Mouse (Mus musculus) forebrain, embryonic 14.5 days (tissue): ENCODE results near the gene Pafah2. TPM values are rescaled to one million over a fixed set of nuclear protein-coding genes. Genes with fewer than 3 reads are reported as not detected.

ENCODE experiments used
- microRNA-seq: library from miRNA; unstranded; fragments of <30 nt; microRNA quantifications from one replicate; pipeline ENCODE4, GENCODE M21; 2016
- polyA plus RNA-seq: library from polyadenylated mRNA; unstranded; fragments of >200 nt; fragmentation: Nextera tagmentation; extraction: Ambion mirVana; gene quantifications from 2 replicates; pipeline ENCODE4 v1.2.1, GENCODE M21; 2014

Pafah2 gene
- polyA plus RNA-seq, 1 experiment from 2014 or later: 7.6 TPM

Small RNA genes lying within 50 kb of the gene (microRNA-seq; reads per million reads assigned to microRNA genes)
- gene Gm23634: 0.79 reads per million

Other genes with a start within 250 kb of the Pafah2 start
- gene Cep85, start 209.2 kb upstream of the Pafah2 start, polyA plus RNA-seq: 20.1 and 21.3 TPM in 2 replicates
- not detected in 2 replicates for gene Gm7534, start 193.3 kb upstream of the Pafah2 start, polyA plus RNA-seq
- not detected in 2 replicates for gene Catsper4, start 168.9 kb upstream of the Pafah2 start, polyA plus RNA-seq
- 0.36 TPM in 1 of 2 replicates, not detected in the other for gene Cnksr1, start 157.9 kb upstream of the Pafah2 start, polyA plus RNA-seq
- gene E130218I03Rik, start 152.7 kb upstream of the Pafah2 start, polyA plus RNA-seq: 0.17 TPM in 1 of 2 replicates, not detected in the other
- 14.4 and 15.8 TPM in 2 replicates for gene Zfp593, start 150.7 kb upstream of the Pafah2 start, polyA plus RNA-seq
- not detected in 2 replicates for gene Gm30191, start 149.4 kb upstream of the Pafah2 start, polyA plus RNA-seq
- 10.1 and 11.6 TPM in 2 replicates for gene Grrp1, start 142.2 kb upstream of the Pafah2 start, polyA plus RNA-seq
- gene Pdik1l, start 108.4 kb upstream of the Pafah2 start, polyA plus RNA-seq: 32.2 and 40.5 TPM in 2 replicates
- gene Trim63, start 81.2 kb upstream of the Pafah2 start, polyA plus RNA-seq: not detected in 2 replicates
- gene Slc30a2, start 53.1 kb upstream of the Pafah2 start, polyA plus RNA-seq: 0.05 and 0.06 TPM in 2 replicates
- gene Extl1, start 12.5 kb upstream of the Pafah2 start, polyA plus RNA-seq: 0.14 and 0.25 TPM in 2 replicates
- gene Stmn1, start 72.0 kb downstream of the Pafah2 start, polyA plus RNA-seq: 7,624 and 8,172 TPM in 2 replicates
- 4.3 and 6.0 TPM in 2 replicates for gene Paqr7, start 100.4 kb downstream of the Pafah2 start, polyA plus RNA-seq
- 2.2 and 3.3 TPM in 2 replicates for gene Aunip, start 114.7 kb downstream of the Pafah2 start, polyA plus RNA-seq
- gene Mtfr1l, start 139.1 kb downstream of the Pafah2 start, polyA plus RNA-seq: 177 and 185 TPM in 2 replicates
- gene Selenon, start 155.8 kb downstream of the Pafah2 start, polyA plus RNA-seq: 10.2 and 12.4 TPM in 2 replicates